In the genomic region with DNA sequence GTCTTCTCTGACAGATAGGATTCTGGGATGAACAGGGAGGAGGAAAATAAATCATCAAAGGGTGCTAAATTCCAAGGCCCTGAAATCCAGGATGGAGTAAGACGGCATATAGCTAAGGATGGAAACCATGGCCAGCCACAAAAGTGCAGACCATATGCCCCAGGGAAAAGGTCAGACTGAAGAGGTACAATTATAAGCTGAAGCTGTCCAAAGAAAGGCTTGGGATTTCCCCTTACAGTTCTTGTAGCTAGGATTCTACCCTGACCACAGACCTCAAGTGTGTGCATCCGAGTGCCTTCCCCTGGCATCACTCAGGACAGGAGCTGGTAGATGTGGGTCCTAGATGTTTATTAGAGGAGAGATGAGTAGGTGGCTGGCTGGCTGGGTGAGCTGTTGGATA, we compare ENCODE assay signal across 28 mouse cellular contexts.
"Had no signal": no experiment of that assay in that cellular context is flagged by ENCODE, and none has a peak within 500 bp of the region (broad histone marks: within the 10 kb centered on the region; RNA-seq: fewer than 3 reads in every experiment).

No protein-coding gene starts in this region.

- H3K27ac ChIP-seq: embryonic facial prominence, embryonic 12.5 days; embryonic facial prominence, embryonic 13.5 days; forebrain, embryonic 10.5 days; forebrain, embryonic 12.5 days; forebrain, embryonic 13.5 days; forebrain, embryonic 15.5 days; gastrocnemius, adult 2 months; heart, embryonic 10.5 days; heart, embryonic 13.5 days had no signal

- H3K4me1 ChIP-seq: embryonic facial prominence, embryonic 13.5 days; heart, embryonic 12.5 days had no signal

- H3K36me3 ChIP-seq: embryonic facial prominence, embryonic 12.5 days; embryonic facial prominence, embryonic 13.5 days; forebrain, embryonic 10.5 days; forebrain, embryonic 12.5 days; forebrain, embryonic 15.5 days; heart, embryonic 10.5 days; heart, embryonic 12.5 days; heart, embryonic 13.5 days had no signal

- H3K9me3 ChIP-seq: embryonic facial prominence, embryonic 12.5 days; embryonic facial prominence, embryonic 13.5 days; forebrain, embryonic 10.5 days; forebrain, embryonic 12.5 days; forebrain, embryonic 13.5 days; forebrain, embryonic 15.5 days; heart, embryonic 10.5 days; heart, embryonic 12.5 days; heart, embryonic 13.5 days had no signal

- H3K4me3 ChIP-seq: embryonic facial prominence, embryonic 12.5 days; embryonic facial prominence, embryonic 13.5 days; erythroblast, embryonic 14.5 days; forebrain, embryonic 10.5 days; forebrain, embryonic 12.5 days; forebrain, embryonic 13.5 days; forebrain, embryonic 15.5 days; gastrocnemius, adult 2 months; heart, embryonic 10.5 days; heart, embryonic 12.5 days; heart, embryonic 13.5 days had no signal

- H3K4me2 ChIP-seq: embryonic facial prominence, embryonic 12.5 days; embryonic facial prominence, embryonic 13.5 days; forebrain, embryonic 12.5 days; forebrain, embryonic 13.5 days; forebrain, embryonic 15.5 days; heart, embryonic 11.5 days; heart, embryonic 12.5 days; heart, embryonic 13.5 days had no signal

- ATAC-seq: forebrain, embryonic 13.5 days; forebrain, embryonic 14.5 days; forebrain, embryonic 15.5 days; forebrain, postnatal 0 days had no signal

- H3K9ac ChIP-seq: embryonic facial prominence, embryonic 12.5 days; embryonic facial prominence, embryonic 13.5 days; forebrain, embryonic 12.5 days; forebrain, embryonic 13.5 days; forebrain, embryonic 15.5 days; forebrain, postnatal 0 days; heart, embryonic 12.5 days; heart, embryonic 13.5 days had no signal

- H3K27me3 ChIP-seq: embryonic facial prominence, embryonic 12.5 days; embryonic facial prominence, embryonic 13.5 days; forebrain, embryonic 12.5 days; forebrain, embryonic 13.5 days; forebrain, embryonic 15.5 days; heart, embryonic 12.5 days; heart, embryonic 13.5 days had no signal

- DNase-seq: cerebellum, adult 2 months; cerebellum, adult 8-10 months; cerebellum, adult 9-10 months; cerebellum, adult 9-11 months; cerebellum, postnatal 10 days; cerebellum, postnatal 14 days; cerebellum, postnatal 25 days; cerebellum, postnatal 36 days; embryo, embryonic 11 days; forebrain, postnatal 0 days; gastrocnemius, adult 2 months; gastrocnemius, postnatal 10 days; gastrocnemius, postnatal 14 days; gastrocnemius, postnatal 25 days; gastrocnemius, postnatal 36 days; heart, adult 18-20 months had no signal
